Mouse (Mus musculus) limb, embryonic 10.5 days (tissue): ENCODE data around the gene Zg16. TPM values are rescaled to one million over a fixed set of nuclear protein-coding genes. Genes with fewer than 3 reads are reported as not detected.
"Not testable (repeated sequence)": the region's sequence is repeated elsewhere in the genome, so short reads cannot be mapped to it uniquely, and the experiment has no call there.

Source experiments
- DNase-seq: peaks from one replicate; pipeline ENCODE4 v3.0.0-alpha.2; 2017; ENCODE audit warnings: low spot score
- H3K27ac ChIP-seq: fragments of 300-500 bp; sonication (generic); 2 replicates; pipeline ENCODE4 v1.5.1; 2016; ENCODE audit warnings: mild to moderate bottlenecking
- H3K27me3 ChIP-seq: fragments of 300-500 bp; sonication (generic); 2 replicates; pipeline ENCODE4 v1.6.1; 2016; ENCODE audit warnings: low read depth, mild to moderate bottlenecking; ENCODE audit not compliant: poor library complexity, severe bottlenecking
- H3K36me3 ChIP-seq: fragments of 300-500 bp; sonication (generic); 2 replicates; pipeline ENCODE4 v1.6.1; 2016; ENCODE audit warnings: mild to moderate bottlenecking, moderate library complexity
- H3K4me1 ChIP-seq: fragments of 300-500 bp; sonication (generic); 2 replicates; pipeline ENCODE4 v1.6.1; 2016
- H3K4me3 ChIP-seq: fragments of 300-500 bp; sonication (generic); 2 replicates; pipeline ENCODE4 v1.5.1; 2016; ENCODE audit warnings: mild to moderate bottlenecking, moderate library complexity
- H3K9me3 ChIP-seq: fragments of 300-500 bp; sonication (generic); replicated peaks from 2 replicates; pipeline ENCODE4 v1.6.1; 2016; ENCODE audit warnings: mild to moderate bottlenecking
- WGBS: fragments of 180-500 bp; shearing (Covaris S2); methylation state at CpG from one replicate; pipeline ENCODE4 v1.1.7; 2016; 5-methylcytosine and 5-hydroxymethylcytosine counted together
- polyA plus RNA-seq: library from polyadenylated mRNA; unstranded; fragments of >200 nt; fragmentation: Nextera tagmentation; extraction: Ambion mirVana; gene quantifications from 2 replicates; pipeline ENCODE4 v1.2.1, GENCODE M21; 2016

The Zg16 gene
- polyA plus RNA-seq, 1 experiment from 2014 or later = not detected

DNA sequence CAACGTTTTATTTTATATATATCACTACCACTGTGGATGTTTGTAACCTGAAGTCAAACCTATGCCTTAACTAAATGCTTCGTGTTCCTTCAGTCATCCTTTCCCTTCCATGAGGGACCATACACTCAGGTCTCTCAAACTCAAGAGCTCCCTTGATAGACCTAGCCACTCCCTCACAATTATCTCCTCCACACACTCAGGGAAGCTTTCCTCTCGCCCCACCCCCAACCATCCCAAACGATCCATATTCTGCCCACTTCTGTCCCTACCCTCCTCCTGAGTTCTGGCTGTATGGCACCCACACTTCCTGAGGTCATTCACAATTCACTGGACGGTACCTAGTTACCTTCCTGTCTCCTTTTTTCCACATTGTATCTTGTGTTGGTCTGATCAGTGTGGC is 11.4 kb upstream of the Zg16 start:
- Histone ChIP-seq H3K9me3 (no peaks in the 10 kb centered on the region), H3K27ac (no peak overlapping the region), H3K36me3 (no peaks in the 10 kb centered on the region), H3K4me3 (no peak overlapping the region), H3K27me3 (no peaks in the 10 kb centered on the region), H3K4me1 (peaks cover 7% of the 10 kb centered on the region)
- WGBS = 87% methylated on average over 5 of the region's 5 CpGs
- DNase-seq = no peak

- Histone ChIP-seq H3K36me3 (no peaks in the 10 kb centered on the region), H3K9me3 (no peaks in the 10 kb centered on the region), H3K4me1 (peaks cover 16% of the 10 kb centered on the region), H3K4me3 (no peak overlapping the region), H3K27ac (no peak overlapping the region), H3K27me3 (no peaks in the 10 kb centered on the region)
- no peak for DNase-seq
- WGBS = 69% methylated on average over 7 of the region's 7 CpGs
Observed at GRCm38 (mm10) chr7:127096456-127096855, 9.3 kb upstream of the Zg16 start.

DNA sequence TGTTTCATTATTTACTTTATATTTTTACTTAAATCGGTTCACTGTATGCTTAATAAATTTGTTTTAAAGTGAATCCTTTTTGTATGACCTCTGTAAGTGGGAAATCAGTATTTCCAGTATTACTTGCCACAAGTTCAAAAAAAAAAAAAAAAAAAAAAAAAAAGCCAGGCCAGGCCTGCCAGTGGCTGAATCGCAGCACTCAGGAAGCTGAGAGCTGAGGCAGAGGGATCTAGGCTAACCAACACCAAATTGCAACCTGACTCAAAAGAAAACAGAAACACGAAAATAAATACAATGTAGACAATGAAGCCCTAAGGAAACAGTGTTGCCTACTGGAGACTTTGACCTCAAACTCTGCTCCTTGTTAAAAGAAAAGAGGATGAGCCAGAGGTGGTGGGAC is 6.8 kb upstream of the Zg16 start:
- no peak for DNase-seq
- peaks cover 31% of the 10 kb centered on the region for H3K4me1 ChIP-seq
- WGBS = 84% methylated on average over 3 of the region's 3 CpGs
- H3K9me3 ChIP-seq = no peaks in the 10 kb centered on the region
- no peak overlapping the region for H3K27ac ChIP-seq
- H3K27me3 ChIP-seq = peaks cover 2% of the 10 kb centered on the region; the same call in 1 of the 2 replicates
- no peaks in the 10 kb centered on the region for H3K36me3 ChIP-seq
- no peak overlapping the region for H3K4me3 ChIP-seq

GRCm38 (mm10) chr7:127091114-127091896 is 4.2 kb upstream of the Zg16 start, which contains the start of gene AI467606:
AI467606 (plus strand) TSS chr7:127091359.
- Histone ChIP-seq H3K27ac (peak within 1 kb of the TSS; percentile 70), H3K4me3 (peak within 1 kb of the TSS; percentile 18; the same call in 1 of the 2 replicates), H3K36me3 (no peaks in the 10 kb centered on the region), H3K27me3 (peaks cover 5% of the 10 kb centered on the region; the same call in 1 of the 2 replicates), H3K9me3 (no peaks in the 10 kb centered on the region), H3K4me1 (peaks cover 30% of the 10 kb centered on the region)
- 61% methylated on average over 16 of the region's 16 CpGs for WGBS
- DNase-seq = no peak

DNA sequence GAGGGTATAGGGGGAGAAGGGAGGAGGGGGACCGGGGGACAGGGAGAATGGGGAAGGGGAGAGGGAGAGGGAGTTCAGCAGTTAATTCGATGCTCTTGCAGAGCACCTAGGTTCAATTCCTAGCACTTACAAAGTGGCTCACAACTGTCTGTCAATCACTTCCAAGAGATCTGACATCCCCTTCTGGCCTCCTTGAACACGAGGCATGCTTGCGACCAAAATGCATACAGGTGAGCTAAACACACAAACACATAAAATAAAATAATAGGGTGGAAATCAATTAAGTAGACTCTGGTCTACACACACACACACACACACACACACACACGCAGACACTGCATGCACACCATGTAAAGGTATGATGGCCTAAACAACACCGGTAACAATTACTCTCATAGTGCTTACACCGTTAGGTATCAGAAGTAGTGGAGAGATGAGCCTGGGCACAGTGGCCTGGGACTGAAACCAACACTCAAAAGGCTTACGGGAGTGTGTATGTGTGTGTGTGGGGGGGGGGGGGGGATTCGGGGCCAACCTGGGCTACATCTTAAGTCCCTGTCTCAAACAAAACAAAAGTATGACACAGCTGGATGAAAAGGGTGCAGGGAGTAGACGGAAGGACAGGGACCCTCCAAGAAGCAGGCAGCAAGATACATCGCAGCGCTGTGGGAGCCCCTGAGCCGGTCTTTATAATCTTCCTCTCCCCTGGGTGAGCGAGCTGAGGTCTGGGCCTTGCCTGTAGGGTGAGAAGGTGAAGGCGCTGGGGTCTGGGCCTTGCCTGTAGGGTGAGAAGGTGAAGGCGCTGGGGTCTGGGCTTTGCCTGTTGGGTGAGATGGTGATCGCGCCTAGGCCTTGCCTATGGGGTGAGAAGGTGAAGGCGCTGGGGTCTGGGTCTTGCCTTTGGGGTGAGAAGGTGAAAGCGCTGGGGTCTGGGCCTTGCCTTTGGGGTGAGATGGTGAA is 3.3 kb upstream of the Zg16 start:
- no peaks in the 10 kb centered on the region for H3K9me3 ChIP-seq
- peaks cover 28% of the 10 kb centered on the region for H3K4me1 ChIP-seq
- H3K27ac ChIP-seq = peak overlapping the region; percentile 70; the same call in 1 of the 2 replicates
- DNase-seq = no peak
- H3K36me3 ChIP-seq = no peaks in the 10 kb centered on the region
- 88% methylated on average over 20 of the region's 20 CpGs for WGBS
- H3K27me3 ChIP-seq = peaks cover 5% of the 10 kb centered on the region; the same call in 1 of the 2 replicates
- H3K4me3 ChIP-seq = 0 out of 2 replicates have a peak overlapping the region, but pooled peaks have one; percentile 18

GRCm38 (mm10) chr7:127088901-127089845 is 2.0 kb upstream of the Zg16 start:
- Histone ChIP-seq H3K9me3 (no peaks in the 10 kb centered on the region), H3K36me3 (no peaks in the 10 kb centered on the region), H3K4me1 (peaks cover 28% of the 10 kb centered on the region), H3K4me3 (peak overlapping the region; percentile 18), H3K27ac (0 out of 2 replicates have a peak overlapping the region, but pooled peaks have one; percentile 30), H3K27me3 (peaks cover 5% of the 10 kb centered on the region; the same call in 1 of the 2 replicates)
- 25% methylated on average over 27 of the region's 27 CpGs for WGBS
- no peak for DNase-seq

GRCm38 (mm10) chr7:127088083-127088482 is 955 bp upstream of the Zg16 start:
- WGBS = 90% methylated on average over 3 of the region's 3 CpGs
- H3K27ac ChIP-seq = no peak overlapping the region
- H3K4me1 ChIP-seq = peaks cover 28% of the 10 kb centered on the region
- H3K9me3 ChIP-seq = no peaks in the 10 kb centered on the region
- H3K4me3 ChIP-seq = no peak overlapping the region
- no peaks in the 10 kb centered on the region for H3K36me3 ChIP-seq
- peaks cover 5% of the 10 kb centered on the region; the same call in 1 of the 2 replicates for H3K27me3 ChIP-seq
- DNase-seq = no peak

DNA sequence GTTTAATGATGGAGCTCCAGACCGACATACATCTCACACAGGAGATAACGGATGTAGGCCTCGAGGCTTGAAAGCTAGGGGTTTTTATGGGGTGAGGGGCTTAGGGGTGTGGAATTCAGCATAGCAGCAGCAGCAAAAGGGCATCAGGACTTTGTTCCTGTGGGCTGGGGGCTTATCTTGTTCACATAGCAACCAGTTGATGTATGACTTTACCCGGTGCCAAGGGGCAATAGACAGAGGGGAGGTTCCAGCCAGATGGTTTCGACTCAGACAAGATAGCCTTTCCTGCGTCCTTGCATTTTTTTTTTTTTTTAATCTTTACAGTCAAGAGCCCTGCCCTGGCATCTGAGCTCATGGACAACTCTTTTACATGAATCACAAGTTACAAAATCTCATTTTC is 1.4 kb downstream of the Zg16 start:
- H3K4me1 ChIP-seq = peaks cover 11% of the 10 kb centered on the region
- not testable (repeated sequence) for H3K27ac ChIP-seq, H3K36me3 ChIP-seq, H3K9me3 ChIP-seq, H3K27me3 ChIP-seq, H3K4me3 ChIP-seq, DNase-seq
- WGBS = 62% methylated on average over 6 of the region's 6 CpGs

DNA sequence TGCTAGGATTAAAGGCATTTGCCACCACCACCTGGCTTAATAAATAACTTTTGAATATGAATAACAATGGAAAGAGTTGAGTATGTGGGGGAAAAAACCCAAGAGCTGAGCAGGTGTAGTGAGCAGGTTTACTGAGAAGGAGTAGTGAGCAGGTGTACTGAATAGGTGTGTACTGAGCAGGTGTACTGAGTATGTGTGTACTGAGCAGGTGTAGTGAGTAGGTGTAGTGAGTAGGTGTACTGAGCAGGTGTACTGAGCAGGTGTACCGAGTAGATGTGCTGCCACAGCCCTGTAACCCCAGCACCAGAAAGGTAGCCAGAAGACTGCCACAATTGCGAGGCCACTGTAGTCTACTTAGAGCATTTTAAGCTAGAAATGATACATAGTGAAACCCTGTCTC is 2.3 kb downstream of the Zg16 start:
- Histone ChIP-seq H3K4me3 (no peak overlapping the region), H3K27ac (no peak overlapping the region)

DNA sequence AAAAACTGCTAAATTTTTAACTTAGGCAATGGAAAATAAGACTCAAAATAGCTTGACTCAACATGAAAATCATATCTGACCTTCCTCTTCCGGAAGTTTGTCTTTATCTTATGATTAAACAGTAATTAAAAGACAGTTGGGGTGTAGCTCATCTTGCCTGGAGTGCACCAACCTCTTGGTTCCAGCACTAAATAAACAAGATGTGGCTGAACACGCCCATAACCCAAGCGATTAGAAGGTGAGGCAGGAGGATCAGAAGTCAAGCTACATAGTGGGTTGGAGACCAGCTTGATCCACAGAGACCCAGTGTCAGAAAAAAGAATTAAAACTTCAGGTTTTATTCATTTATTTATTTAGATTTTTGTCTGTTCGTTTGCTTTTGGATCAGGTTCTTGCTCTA is 3.4 kb downstream of the Zg16 start:
- Histone ChIP-seq H3K27ac (no peak overlapping the region), H3K36me3 (no peaks in the 10 kb centered on the region), H3K4me3 (no peak overlapping the region), H3K4me1 (peaks cover 3% of the 10 kb centered on the region), H3K9me3 (no peaks in the 10 kb centered on the region), H3K27me3 (peaks cover under 1% of the 10 kb centered on the region; the same call in 1 of the 2 replicates)
- WGBS = 85% methylated on average over 4 of the region's 4 CpGs
- no peak for DNase-seq

More for the DNA sequence above, 2.3 kb downstream of the Zg16 start:
- Histone ChIP-seq H3K36me3 (no peaks in the 10 kb centered on the region), H3K27me3 (peaks cover 5% of the 10 kb centered on the region; the same call in 1 of the 2 replicates), H3K9me3 (no peaks in the 10 kb centered on the region), H3K4me1 (peaks cover 11% of the 10 kb centered on the region)
- WGBS = 86% methylated on average over 2 of the region's 2 CpGs
- DNase-seq = no peak

DNA sequence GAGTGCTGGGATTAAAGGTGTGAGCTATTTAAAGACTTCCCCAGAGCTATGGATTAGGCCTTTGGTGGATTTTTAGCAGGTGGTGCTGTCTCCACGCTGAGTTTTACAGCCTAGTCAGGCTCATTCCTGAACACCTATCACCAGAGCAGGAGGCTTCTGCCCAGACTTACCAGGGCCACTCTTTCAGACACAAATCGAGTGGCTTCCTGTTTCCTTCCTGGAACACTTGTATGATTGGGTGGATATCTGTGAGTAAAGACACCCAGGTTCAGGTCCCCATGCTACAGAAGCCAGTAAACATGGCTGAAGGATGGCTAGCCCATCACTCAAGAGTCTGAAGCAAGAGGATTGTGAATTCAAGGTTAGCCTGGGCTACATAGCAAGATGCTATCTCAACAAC is 4.1 kb downstream of the Zg16 start:
- 64% methylated on average over 2 of the region's 2 CpGs for WGBS
- Histone ChIP-seq H3K27ac (no peak overlapping the region), H3K4me3 (no peak overlapping the region), H3K4me1 (0 out of 2 replicates have a peak, but pooled peaks cover 3% of the 10 kb centered on the region), H3K9me3 (no peaks in the 10 kb centered on the region), H3K27me3 (no peaks in the 10 kb centered on the region), H3K36me3 (no peaks in the 10 kb centered on the region)
- no peak for DNase-seq

DNA sequence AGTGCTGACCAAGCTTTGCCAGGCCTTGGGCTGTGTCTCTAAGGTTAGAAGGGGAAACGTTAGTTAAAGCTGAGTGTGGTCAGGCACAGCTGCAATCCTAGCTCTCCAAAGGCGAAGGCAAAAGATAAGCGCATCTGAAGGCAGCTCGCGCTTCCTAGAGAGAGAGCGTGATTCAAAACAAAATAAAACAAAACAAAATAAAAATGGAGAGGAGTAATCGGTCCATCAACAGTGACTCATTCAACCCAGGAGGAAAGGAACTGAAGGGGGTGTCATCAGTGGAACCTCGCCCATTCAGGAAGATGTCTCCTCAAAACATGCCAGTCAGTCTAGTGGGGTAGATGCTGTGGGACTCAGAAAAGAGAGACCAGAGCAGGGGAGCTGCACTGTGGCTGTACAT is 4.9 kb downstream of the Zg16 start:
- H3K36me3 ChIP-seq = no peaks in the 10 kb centered on the region
- WGBS = 85% methylated on average over 8 of the region's 8 CpGs
- H3K27ac ChIP-seq = no peak overlapping the region
- no peak overlapping the region for H3K4me3 ChIP-seq
- no peaks in the 10 kb centered on the region for H3K9me3 ChIP-seq
- 0 out of 2 replicates have a peak, but pooled peaks cover 3% of the 10 kb centered on the region for H3K4me1 ChIP-seq
- H3K27me3 ChIP-seq = no peaks in the 10 kb centered on the region
- DNase-seq = no peak
